Mouse (Mus musculus): ENCODE data around the gene Mrgprd. TPM values are rescaled to one million over a fixed set of nuclear protein-coding genes. Genes with fewer than 3 reads are reported as not detected.

The Mrgprd gene
- total RNA-seq, 2 experiments from 2014 or later, result not detected

Other genes starting within 250 kb of the Mrgprd start
- gene 1810010D01Rik, start 106.7 kb upstream of the Mrgprd start, total RNA-seq (2021), result under 1 TPM in 1 of 2 experiments, not detected in 1; 0.66 TPM
- 10 to 100 TPM; 10.2 to 16.1 TPM for gene Tpcn2, start 30.8 kb upstream of the Mrgprd start, total RNA-seq (2021)
- 1 to 10 TPM; 1.5 to 2.4 TPM for gene Mrgprf, start 14.0 kb upstream of the Mrgprd start, total RNA-seq (2021)

Measured in adrenal gland, postnatal 36 days (tissue).